Mouse (Mus musculus) spleen, adult 2 months (tissue): ENCODE data around the gene Bcas2. TPM values are rescaled to one million over a fixed set of nuclear protein-coding genes. Genes with fewer than 3 reads are reported as not detected.
"Not testable (repeated sequence)": the region's sequence is repeated elsewhere in the genome, so short reads cannot be mapped to it uniquely, and the experiment has no call there.

Experiments used
- DNase-seq, 2 experiments: peaks; one replicate each; pipeline versions ENCODE4 v3.0.0 to v3.0.0-alpha.2; 2012 to 2021; ENCODE audit warnings: low spot score in 2 of 2, low read depth in 1 of 2
- H3K27ac ChIP-seq: fragments of 200-500 bp; 2 replicates; pipeline ENCODE4 v1.5.1; 2012; ENCODE audit warnings: low read length, inconsistent platforms; ENCODE audit not compliant: insufficient read depth
- H3K27me3 ChIP-seq: fragments of 200-500 bp; 2 replicates; pipeline ENCODE4 v1.6.1; 2012; ENCODE audit warnings: mild to moderate bottlenecking, moderate library complexity, low read length, inconsistent platforms; ENCODE audit not compliant: control insufficient read depth, insufficient read depth
- H3K36me3 ChIP-seq: fragments of 200-500 bp; 2 replicates; pipeline ENCODE4 v1.6.1; 2012; ENCODE audit warnings: mild to moderate bottlenecking, low read length, inconsistent platforms; ENCODE audit not compliant: control insufficient read depth, insufficient read depth
- H3K4me1 ChIP-seq: fragments of 200-500 bp; 2 replicates; pipeline ENCODE4 v1.6.1; 2011; ENCODE audit warnings: inconsistent platforms; ENCODE audit not compliant: control insufficient read depth, insufficient read depth, insufficient read length
- H3K4me3 ChIP-seq: fragments of 200-500 bp; 2 replicates; pipeline ENCODE4 v1.5.1; 2011; ENCODE audit warnings: mild to moderate bottlenecking, inconsistent platforms; ENCODE audit not compliant: insufficient read depth, insufficient read length; ENCODE audit errors: extremely low read depth
- CTCF ChIP-seq: fragments of 200-500 bp; IDR thresholded peaks from 2 replicates; pipeline ENCODE4 v1.5.1; 2011; ENCODE audit warnings: mild to moderate bottlenecking, inconsistent platforms; ENCODE audit not compliant: insufficient read depth, insufficient read length, insufficient replicate concordance; ENCODE audit errors: extremely low read depth
- POLR2A ChIP-seq: fragments of 200-500 bp; IDR thresholded peaks from 2 replicates; pipeline ENCODE4 v1.6.1; 2011; ENCODE audit warnings: low read depth, low read length, inconsistent platforms
- WGBS: fragments of 180-500 bp; shearing (Covaris S2); methylation state at CpG from one replicate; pipeline ENCODE4 v1.1.7; 2018; 5-methylcytosine and 5-hydroxymethylcytosine counted together
- polyA plus RNA-seq: library from polyadenylated mRNA; depleted of rRNA; stranded (reverse); fragments of >200 nt; gene quantifications from 2 replicates; pipeline ENCODE4 v1.2.3, GENCODE M21; 2012; rRNA removed

Bcas2 gene
- polyA plus RNA-seq, 1 experiment: 15.3 TPM

GRCm38 (mm10) chr3:103213537-103213936 is 42.1 kb downstream of the Bcas2 start:
- no peaks in the 10 kb centered on the region for H3K36me3 ChIP-seq
- H3K27ac ChIP-seq: no peak overlapping the region
- 61% methylated on average over 5 of the region's 5 CpGs for WGBS
- TF ChIP-seq CTCF (no peak), POLR2A (no peak)
- no peaks in the 10 kb centered on the region for H3K27me3 ChIP-seq
- DNase-seq: no peak
- no peaks in the 10 kb centered on the region; the same call in 1 of the 2 replicates for H3K4me1 ChIP-seq
- no peak overlapping the region for H3K4me3 ChIP-seq

DNA sequence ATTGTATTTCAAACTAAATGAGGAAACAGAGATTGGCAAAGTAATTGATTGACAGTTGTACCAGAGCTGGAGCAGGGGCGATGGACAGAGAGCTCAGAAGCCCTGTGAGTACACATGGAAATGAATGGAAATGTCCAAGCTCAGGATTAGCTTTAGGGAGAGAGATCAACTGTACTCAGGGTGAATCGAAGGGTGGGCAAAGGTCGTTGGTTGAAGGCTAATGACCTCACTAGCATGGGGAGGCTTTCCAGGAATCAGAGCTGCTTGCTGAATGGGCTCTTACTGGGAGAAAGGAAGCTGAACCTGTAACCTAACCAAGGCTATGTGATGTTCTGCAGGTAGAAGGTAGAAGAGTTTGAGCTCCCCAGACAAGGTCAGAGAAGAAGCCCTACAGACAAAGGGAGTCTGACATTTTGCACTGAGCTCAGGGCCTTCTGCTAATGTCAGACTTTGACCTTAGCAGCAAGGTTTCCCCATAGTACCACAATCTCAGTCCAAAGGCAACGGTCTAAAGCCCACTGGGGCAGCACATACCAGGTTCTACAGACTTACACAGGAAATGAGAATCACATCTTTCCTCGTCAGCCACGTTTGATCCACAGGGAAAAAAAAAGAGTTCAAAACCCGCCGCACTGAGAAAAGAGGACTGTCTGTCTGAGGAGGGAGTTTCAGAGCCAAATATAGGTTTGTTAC is 43.3 kb downstream of the Bcas2 start:
- 87% methylated on average over 8 of the region's 8 CpGs for WGBS
- no peak overlapping the region for H3K27ac ChIP-seq
- no peak for DNase-seq

DNA sequence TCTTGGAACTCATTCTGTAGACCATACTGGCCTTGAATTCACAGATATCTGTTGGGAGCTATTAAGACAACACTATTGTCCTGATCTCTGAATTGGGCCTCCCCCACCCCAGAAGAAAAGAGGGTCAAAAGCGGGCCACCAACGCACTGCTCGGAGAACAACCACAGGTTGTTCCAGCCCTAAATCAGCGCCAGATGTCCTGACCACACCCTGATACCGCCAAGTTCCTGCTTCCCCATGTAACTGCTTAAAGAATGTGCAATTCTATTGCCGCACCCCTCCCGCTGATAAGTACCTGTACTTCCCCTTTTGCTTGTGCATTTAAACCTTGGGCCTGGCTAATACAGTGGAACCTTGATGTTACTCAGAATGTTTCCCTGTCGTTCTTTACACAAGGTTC is 43.9 kb downstream of the Bcas2 start:
- DNase-seq, H3K36me3 ChIP-seq, H3K4me1 ChIP-seq, H3K27me3 ChIP-seq, H3K4me3 ChIP-seq, H3K27ac ChIP-seq: not testable (repeated sequence)
- WGBS: 94% methylated on average over 8 of the region's 8 CpGs

More for the DNA sequence above, 43.3 kb downstream of the Bcas2 start:
- Histone ChIP-seq H3K4me3 (no peak overlapping the region), H3K36me3 (no peaks in the 10 kb centered on the region), H3K4me1 (no peaks in the 10 kb centered on the region), H3K27me3 (no peaks in the 10 kb centered on the region)
- TF ChIP-seq POLR2A: no peak
- no peak for TF ChIP-seq CTCF

DNA sequence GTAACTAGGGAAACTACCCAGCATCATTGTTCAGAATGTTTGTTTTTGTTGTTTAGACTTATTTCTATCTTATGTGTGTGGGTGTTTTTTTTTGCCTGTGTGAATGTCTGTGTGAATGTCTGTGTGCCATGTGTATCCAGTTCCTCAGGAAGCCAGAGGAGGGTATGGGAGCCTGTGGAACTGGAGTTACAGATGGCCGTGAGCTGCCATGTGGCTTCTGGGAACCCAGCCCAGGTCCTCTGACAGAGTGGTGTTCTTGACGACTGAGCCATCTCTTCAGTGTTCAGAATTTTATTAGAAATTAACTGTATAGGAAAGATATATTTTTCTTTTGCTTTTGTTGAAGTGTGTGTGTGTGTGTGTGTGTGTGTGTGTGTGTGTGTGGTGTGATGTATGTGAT is 50.0 kb downstream of the Bcas2 start:
- no peaks in the 10 kb centered on the region for H3K27me3 ChIP-seq
- H3K36me3 ChIP-seq: no peaks in the 10 kb centered on the region
- H3K27ac ChIP-seq: no peak overlapping the region
- H3K4me1 ChIP-seq: no peaks in the 10 kb centered on the region
- no peak for DNase-seq
- TF ChIP-seq POLR2A: no peak
- WGBS: 86% methylated on average over 2 of the region's 2 CpGs
- no peak overlapping the region for H3K4me3 ChIP-seq

DNA sequence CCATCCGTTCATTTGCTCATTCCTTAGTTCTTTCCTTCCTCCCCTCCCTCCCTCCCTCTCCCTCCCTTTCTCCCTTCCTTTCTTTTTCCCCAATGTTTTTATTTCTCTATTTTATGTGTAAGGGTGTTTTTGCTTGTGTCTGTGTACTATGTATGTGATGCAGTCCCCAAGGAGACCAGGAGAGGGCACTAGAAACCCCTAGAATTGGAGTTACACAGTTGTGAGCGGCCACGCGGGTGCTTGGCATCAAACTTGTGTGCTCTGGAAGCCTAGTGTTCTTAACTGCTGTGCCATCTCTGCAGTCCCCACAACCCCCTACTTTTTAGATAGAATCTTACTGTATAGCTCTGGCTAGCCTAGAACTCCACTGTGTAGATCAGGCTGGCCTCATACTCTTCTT is 52.3 kb downstream of the Bcas2 start:
- no peaks in the 10 kb centered on the region for H3K36me3 ChIP-seq
- no peak for TF ChIP-seq POLR2A
- no peak for TF ChIP-seq CTCF
- no peak for DNase-seq

GRCm38 (mm10) chr3:103224231-103224765 is 52.8 kb downstream of the Bcas2 start:
- Histone ChIP-seq H3K27me3 (no peaks in the 10 kb centered on the region), H3K4me1 (no peaks in the 10 kb centered on the region), H3K4me3 (no peak overlapping the region), H3K27ac (no peak overlapping the region), H3K36me3 (no peaks in the 10 kb centered on the region)
- DNase-seq: no peak
- WGBS: 87% methylated on average over 12 of the region's 12 CpGs
- TF ChIP-seq POLR2A: no peak
- TF ChIP-seq CTCF: no peak

More for the DNA sequence above, 52.3 kb downstream of the Bcas2 start:
- no peak overlapping the region for H3K4me3 ChIP-seq
- no peaks in the 10 kb centered on the region for H3K27me3 ChIP-seq
- no peak overlapping the region for H3K27ac ChIP-seq
- H3K4me1 ChIP-seq: no peaks in the 10 kb centered on the region
- WGBS: 83% methylated on average over 4 of the region's 4 CpGs

DNA sequence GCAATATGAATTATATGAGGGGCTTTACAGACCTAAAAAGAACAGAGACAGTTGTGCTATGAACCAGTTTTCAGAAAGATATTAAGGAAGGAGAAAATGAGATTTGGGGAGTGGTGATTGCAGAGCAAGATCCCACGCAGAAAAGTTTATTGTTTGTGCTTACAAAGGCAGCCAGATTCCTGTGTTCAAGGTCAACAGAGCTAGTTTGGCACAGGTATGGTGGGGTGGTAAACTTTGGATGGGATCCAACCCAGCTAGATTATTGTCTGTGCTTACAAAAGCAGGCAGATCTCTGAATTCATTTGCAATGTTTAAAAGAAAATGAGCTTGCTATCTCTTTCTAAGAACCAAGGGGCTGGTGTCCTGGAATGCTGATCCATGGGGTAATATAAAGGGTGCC is 56.3 kb downstream of the Bcas2 start:
- no peaks in the 10 kb centered on the region for H3K27me3 ChIP-seq
- WGBS: 94% methylated on average over 1 of the region's 1 CpGs
- H3K4me3 ChIP-seq: no peak overlapping the region
- H3K4me1 ChIP-seq: no peaks in the 10 kb centered on the region
- TF ChIP-seq POLR2A: no peak
- no peak for TF ChIP-seq CTCF
- H3K36me3 ChIP-seq: no peaks in the 10 kb centered on the region
- H3K27ac ChIP-seq: no peak overlapping the region
- DNase-seq: no peak

Other genes with a start within 250 kb of the Bcas2 start
- gene Sycp1, start 235.6 kb upstream of the Bcas2 start, polyA plus RNA-seq: not detected in 2 replicates
- not detected in 2 replicates for gene Nr1h5, start 207.5 kb upstream of the Bcas2 start, polyA plus RNA-seq
- gene Sike1, start 175.9 kb upstream of the Bcas2 start, polyA plus RNA-seq: 26.5 and 26.8 TPM in 2 replicates
- gene Csde1, start 151.2 kb upstream of the Bcas2 start, polyA plus RNA-seq: 13.6 and 17.1 TPM in 2 replicates
- 10.5 and 12.7 TPM in 2 replicates for gene Nras, start 113.4 kb upstream of the Bcas2 start, polyA plus RNA-seq
- gene Ampd1, start 97.6 kb upstream of the Bcas2 start, polyA plus RNA-seq: 1.1 and 1.2 TPM in 2 replicates
- 0.75 and 1.2 TPM in 2 replicates for gene Dennd2c, start 69.1 kb upstream of the Bcas2 start, polyA plus RNA-seq
- gene Trim33, start 107.6 kb downstream of the Bcas2 start, polyA plus RNA-seq: 9.5 and 10.1 TPM in 2 replicates